Mouse (Mus musculus) ES-E14 (cell line): ENCODE measurements around the gene Acox2. TPM values are rescaled to one million over a fixed set of nuclear protein-coding genes. Genes with fewer than 3 reads are reported as not detected.

Experiments used
- DNase-seq: peaks from one replicate; pipeline ENCODE4 v3.0.0-alpha.2; 2013; ENCODE audit warnings: low read depth, low spot score
- H3K27ac ChIP-seq: 2 replicates; pipeline ENCODE4 v1.5.1; 2012; ENCODE audit warnings: low read depth, mild to moderate bottlenecking, low read length, moderate library complexity, mixed read lengths; ENCODE audit not compliant: poor library complexity, insufficient read depth, severe bottlenecking
- H3K36me3 ChIP-seq: 2 replicates; pipeline ENCODE4 v1.6.1; 2012; ENCODE audit warnings: mild to moderate bottlenecking, low read length, moderate library complexity, mixed read lengths; ENCODE audit not compliant: control insufficient read depth, poor library complexity, insufficient read depth, severe bottlenecking
- H3K4me1 ChIP-seq, 2 experiments: fragments of 150-350 bp in 1 of 2; sonication (generic) in 1 of 2; 2 replicates each; pipeline ENCODE4 v1.6.1; 2012; ENCODE audit warnings: low read length in 2 of 2, mild to moderate bottlenecking in 1 of 2, mixed read lengths in 1 of 2; ENCODE audit not compliant: control insufficient read depth in 2 of 2, insufficient read depth in 2 of 2, poor library complexity in 1 of 2
- H3K4me3 ChIP-seq, 2 experiments: fragments of 150-350 bp in 1 of 2; sonication (generic) in 1 of 2; 2 replicates each; pipeline ENCODE4 v1.5.1; 2012; ENCODE audit warnings: low read length in 2 of 2, low read depth in 1 of 2, mild to moderate bottlenecking in 1 of 2, mixed read lengths in 1 of 2; ENCODE audit not compliant: insufficient read depth in 1 of 2, poor library complexity in 1 of 2, severe bottlenecking in 1 of 2
- H3K9ac ChIP-seq: 2 replicates; pipeline ENCODE4 v1.6.1; 2012; ENCODE audit warnings: low read depth, mild to moderate bottlenecking, low read length, mixed read lengths; ENCODE audit not compliant: poor library complexity, insufficient read depth, severe bottlenecking
- H3K9me3 ChIP-seq: fragments of 150-350 bp; sonication (generic); 2 replicates; pipeline ENCODE4 v1.6.1; 2012; ENCODE audit warnings: low read depth, mild to moderate bottlenecking, low read length; ENCODE audit not compliant: control insufficient read depth, insufficient read depth
- CHD2 ChIP-seq: IDR thresholded peaks from 2 replicates; pipeline ENCODE4 v1.6.1; 2014; ENCODE audit warnings: mild to moderate bottlenecking, low read depth, low read length, inconsistent platforms
- HCFC1 ChIP-seq: IDR thresholded peaks from 2 replicates; pipeline ENCODE4 v1.6.1; 2012; ENCODE audit warnings: low read length, inconsistent platforms, borderline replicate concordance; ENCODE audit not compliant: insufficient read depth
- MAFK ChIP-seq: IDR thresholded peaks from 2 replicates; pipeline ENCODE4 v1.6.1; 2014; ENCODE audit warnings: mild to moderate bottlenecking, low read depth, low read length, inconsistent platforms; ENCODE audit not compliant: insufficient read depth
- ZC3H11A ChIP-seq: IDR thresholded peaks from 2 replicates; pipeline ENCODE4 v1.6.1; 2012; ENCODE audit warnings: low read depth, mild to moderate bottlenecking, inconsistent platforms, low read length, borderline replicate concordance
- ZNF384 ChIP-seq: IDR thresholded peaks from 2 replicates; pipeline ENCODE4 v1.6.1; 2012; ENCODE audit warnings: low read depth, low read length, inconsistent platforms
- in situ Hi-C, 2 experiments: fragments of 600-800 bp; cut with MboI; formaldehyde crosslinking; loops; one replicate each; pipeline ENCODE4 v1.15.1; 2025; ENCODE audit warnings: low sequenced_read_pairs in 2 of 2, inconsistent platforms in 1 of 2; ENCODE audit not compliant: unreplicated experiment in 2 of 2
- total RNA-seq: library from RNA; depleted of rRNA; stranded (reverse); fragments of 300-350 nt; gene quantifications from 2 replicates; pipeline ENCODE4 v1.2.3, GENCODE M21; 2012

The Acox2 gene
- total RNA-seq, 1 experiment: not detected

GRCm38 (mm10) chr14:8224805-8225204 is 34.3 kb downstream of the Acox2 start:
- H3K4me1 ChIP-seq: peaks cover 2 to 5% of the 10 kb centered on the region in 2 experiments; a peak in 3 of 4 replicates
- TF ChIP-seq MAFK (no peak), ZC3H11A (no peak), HCFC1 (no peak), CHD2 (no peak), ZNF384 (no peak)
- peaks cover 7% of the 10 kb centered on the region for H3K36me3 ChIP-seq
- in situ Hi-C loops: loop anchor here in 1 of 2 experiments (25.0 kb wide), 1 partner anchor 112 kb away; no protein-coding TSS in a partner anchor
- no peaks in the 10 kb centered on the region for H3K9me3 ChIP-seq
- no peak overlapping the region for H3K27ac ChIP-seq
- no peak overlapping the region for H3K4me3 ChIP-seq
- H3K9ac ChIP-seq: no peak overlapping the region
- no peak for DNase-seq

- peaks cover 7% of the 10 kb centered on the region for H3K36me3 ChIP-seq
Measured at GRCm38 (mm10) chr14:8223506-8224293, 35.5 kb downstream of the Acox2 start.

DNA sequence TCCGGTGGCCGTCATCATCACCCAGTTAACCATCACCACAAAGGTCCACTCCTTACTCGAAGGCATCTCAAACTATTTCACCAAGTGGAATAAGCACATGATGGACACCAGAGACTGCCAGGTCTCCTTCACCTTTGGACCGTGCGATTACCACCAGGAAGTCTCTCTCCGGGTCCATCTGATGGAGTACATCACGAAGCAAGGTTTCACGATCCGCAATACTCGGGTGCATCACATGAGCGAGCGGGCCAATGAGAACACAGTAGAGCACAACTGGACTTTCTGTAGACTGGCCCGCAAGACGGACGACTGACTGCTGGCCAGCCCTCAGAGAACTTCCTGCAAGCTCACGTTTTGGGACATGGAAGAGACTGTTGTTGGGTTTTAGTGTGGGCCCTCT is 36.6 kb downstream of the Acox2 start:
- Histone ChIP-seq H3K9ac (no peak overlapping the region), H3K4me1 (peaks cover 6 to 10% of the 10 kb centered on the region in 2 experiments; a peak in 3 of 4 replicates), H3K27ac (no peak overlapping the region), H3K9me3 (no peaks in the 10 kb centered on the region), H3K36me3 (peaks cover 7% of the 10 kb centered on the region), H3K4me3 (no peak overlapping the region)
- in situ Hi-C loops: no loop called here
- DNase-seq: no peak
- TF ChIP-seq CHD2 (no peak), ZNF384 (no peak), ZC3H11A (no peak), HCFC1 (no peak), MAFK (no peak)

More at GRCm38 (mm10) chr14:8223506-8224293, 35.5 kb downstream of the Acox2 start:
- Histone ChIP-seq H3K4me1 (peaks cover 6 to 7% of the 10 kb centered on the region in 2 experiments; a peak in 3 of 4 replicates), H3K4me3 (no peak overlapping the region), H3K27ac (no peak overlapping the region), H3K9me3 (no peaks in the 10 kb centered on the region), H3K9ac (no peak overlapping the region)
- TF ChIP-seq HCFC1 (no peak), MAFK (no peak), CHD2 (no peak), ZNF384 (no peak), ZC3H11A (no peak)
- in situ Hi-C loops: no loop called here
- no peak for DNase-seq

DNA sequence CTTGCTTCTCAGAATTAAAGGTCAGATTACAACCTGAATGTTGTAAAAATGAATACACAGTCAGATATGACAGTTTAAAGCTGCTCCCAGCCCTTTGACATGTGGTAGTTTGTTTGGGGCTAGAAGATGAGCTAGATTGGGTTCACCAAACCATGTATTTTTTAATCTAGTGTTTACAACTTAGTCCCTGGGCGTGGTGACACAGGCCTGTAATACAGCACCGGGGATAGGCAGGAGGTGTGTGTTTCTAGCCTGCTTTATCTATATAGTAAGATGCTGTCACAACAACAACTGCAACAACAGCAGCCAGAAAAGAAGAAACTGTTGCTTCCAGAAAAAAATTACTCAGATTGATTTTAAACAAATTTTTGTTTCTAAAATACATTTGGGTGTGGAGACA is 38.2 kb downstream of the Acox2 start:
- H3K4me1 ChIP-seq: peaks cover 6 to 8% of the 10 kb centered on the region in 2 experiments
- no peak for TF ChIP-seq HCFC1
- H3K9me3 ChIP-seq: no peaks in the 10 kb centered on the region
- DNase-seq: no peak
- no peak overlapping the region for H3K27ac ChIP-seq
- in situ Hi-C loops: no loop called here
- no peak overlapping the region for H3K4me3 ChIP-seq
- no peak overlapping the region for H3K9ac ChIP-seq
- H3K36me3 ChIP-seq: peaks cover 7% of the 10 kb centered on the region

GRCm38 (mm10) chr14:8220306-8220705 is 38.8 kb downstream of the Acox2 start:
- H3K4me1 ChIP-seq: peaks cover 6 to 11% of the 10 kb centered on the region in 2 experiments
- H3K9me3 ChIP-seq: no peaks in the 10 kb centered on the region
- DNase-seq: no peak
- no peak overlapping the region for H3K27ac ChIP-seq
- TF ChIP-seq ZC3H11A: no peak
- no peak for TF ChIP-seq MAFK
- TF ChIP-seq ZNF384: no peak
- no peak for TF ChIP-seq HCFC1
- TF ChIP-seq CHD2: no peak
- in situ Hi-C loops: no loop called here
- H3K4me3 ChIP-seq: no peak overlapping the region
- peaks cover 7% of the 10 kb centered on the region for H3K36me3 ChIP-seq
- H3K9ac ChIP-seq: no peak overlapping the region
